Mouse (Mus musculus) thymus, postnatal 0 days (tissue): Measurements from ENCODE around the gene Dock3. TPM values are rescaled to one million over a fixed set of nuclear protein-coding genes. Genes with fewer than 3 reads are reported as not detected.
A peak's percentile ranks its signal among the peaks of the same experiment; 100 is the strongest.

Source experiments
- DNase-seq: peaks from one replicate; pipeline ENCODE4 v3.0.0-alpha.2; 2015; ENCODE audit warnings: low spot score
- polyA plus RNA-seq: library from polyadenylated mRNA; unstranded; fragments of >200 nt; fragmentation: Nextera tagmentation; extraction: Ambion mirVana; gene quantifications from 2 replicates; pipeline ENCODE4 v1.2.1, GENCODE M21; 2015

The Dock3 gene
- polyA plus RNA-seq, 1 experiment from 2014 or later, result 0.01 TPM

- no peak for DNase-seq
Measured at GRCm38 (mm10) chr9:107037947-107038346, 193.8 kb downstream of the Dock3 start.

GRCm38 (mm10) chr9:107027586-107027985, 204.1 kb downstream of the Dock3 start:
- DNase-seq, result no peak

GRCm38 (mm10) chr9:107009841-107010240, 221.9 kb downstream of the Dock3 start:
- DNase-seq, result no peak

- no peak for DNase-seq
Measured at GRCm38 (mm10) chr9:107003187-107003586, 228.5 kb downstream of the Dock3 start.

GRCm38 (mm10) chr9:106970742-106971141, 261.0 kb downstream of the Dock3 start:
- no peak for DNase-seq

GRCm38 (mm10) chr9:106958452-106958851, 273.3 kb downstream of the Dock3 start:
- no peak for DNase-seq

GRCm38 (mm10) chr9:106955486-106955885, 276.2 kb downstream of the Dock3 start:
- DNase-seq, result no peak

GRCm38 (mm10) chr9:106934998-106935397, 296.7 kb downstream of the Dock3 start:
- DNase-seq, result no peak

GRCm38 (mm10) chr9:106914878-106915277, 316.8 kb downstream of the Dock3 start:
- DNase-seq, result no peak

- no peak for DNase-seq
Measured at GRCm38 (mm10) chr9:106913759-106914158, 317.9 kb downstream of the Dock3 start.

GRCm38 (mm10) chr9:106911624-106912023, 320.1 kb downstream of the Dock3 start:
- no peak for DNase-seq

GRCm38 (mm10) chr9:106908715-106909114, 323.0 kb downstream of the Dock3 start:
- DNase-seq, result no peak

GRCm38 (mm10) chr9:106908174-106908573, 323.5 kb downstream of the Dock3 start:
- DNase-seq, result no peak

- no peak for DNase-seq
Measured at GRCm38 (mm10) chr9:106906597-106906996, 325.1 kb downstream of the Dock3 start.

- DNase-seq, result peak; percentile 49
Measured at GRCm38 (mm10) chr9:106903791-106904134, 327.9 kb downstream of the Dock3 start.

- no peak for DNase-seq
Measured at GRCm38 (mm10) chr9:106903099-106903790, 328.5 kb downstream of the Dock3 start.

GRCm38 (mm10) chr9:106901596-106901995, 330.1 kb downstream of the Dock3 start:
- no peak for DNase-seq

- no peak for DNase-seq
Measured at GRCm38 (mm10) chr9:106898901-106899300, 332.8 kb downstream of the Dock3 start.

GRCm38 (mm10) chr9:106893327-106893726, 338.4 kb downstream of the Dock3 start:
- no peak for DNase-seq

- no peak for DNase-seq
Measured at GRCm38 (mm10) chr9:106892552-106892875, 339.2 kb downstream of the Dock3 start.

- peak; percentile 98 for DNase-seq
Measured at GRCm38 (mm10) chr9:106891829-106892551, 339.7 kb downstream of the Dock3 start, which contains the start of gene Manf. Manf (minus strand) TSS chr9:106891979.

GRCm38 (mm10) chr9:106891341-106891741, 340.4 kb downstream of the Dock3 start:
- DNase-seq, result no peak
